Mouse (Mus musculus) stomach, postnatal 0 days (tissue): ENCODE results near the gene Selenon.

Experiments used
- CTCF ChIP-seq: IDR thresholded peaks from 2 replicates; pipeline ENCODE4 v1.5.1; 2016; ENCODE audit warnings: antibody characterized with exemption, low read depth, mild to moderate bottlenecking, moderate library complexity
- EP300 ChIP-seq: optimal IDR thresholded peaks from 2 replicates; pipeline ENCODE3; 2016; ENCODE audit warnings: antibody characterized with exemption

- TF ChIP-seq EP300 (no peak), CTCF (no peak)
These were observed 57.0 kb downstream of the Selenon start for GRCm38 (mm10) chr4:134494780-134495545.
